Mouse (Mus musculus) cortical plate, adult 2 months (tissue): ENCODE measurements around the gene Gm26897.

ENCODE experiments used
- CTCF ChIP-seq: fragments of 200-500 bp; IDR thresholded peaks from 2 replicates; pipeline ENCODE4 v1.5.1; 2011; ENCODE audit warnings: mild to moderate bottlenecking, control low read depth, low read length; ENCODE audit not compliant: insufficient read depth; ENCODE audit errors: extremely low read depth
- POLR2A ChIP-seq: fragments of 200-500 bp; IDR thresholded peaks from 2 replicates; pipeline ENCODE4 v1.6.1; 2011; ENCODE audit warnings: mild to moderate bottlenecking, low read length, control low read depth; ENCODE audit not compliant: insufficient read depth; ENCODE audit errors: extremely low read depth

DNA sequence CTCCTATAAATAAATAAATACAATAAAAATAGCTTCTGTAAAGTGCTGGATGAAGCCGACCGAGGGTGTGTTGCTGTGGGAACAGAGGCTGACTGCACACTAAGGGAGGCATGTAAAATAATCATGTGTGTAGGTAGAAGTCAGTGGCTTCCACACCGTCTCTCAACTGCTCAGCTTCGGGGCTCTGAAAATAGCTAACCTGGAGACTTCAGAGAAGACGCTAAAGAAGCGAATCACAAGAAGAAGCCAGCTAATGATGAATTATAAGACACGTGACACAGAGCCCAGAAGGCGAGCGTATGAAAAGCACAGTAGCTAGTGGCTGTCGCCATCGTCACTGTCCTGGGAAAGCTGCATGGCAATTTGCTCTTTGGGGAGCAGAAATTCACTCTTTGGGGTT, 29.4 kb upstream of the Gm26897 start:
- no peak for TF ChIP-seq POLR2A
- TF ChIP-seq CTCF: no peak
